Mouse (Mus musculus): ENCODE measurements around the gene Hcst. TPM values are rescaled to one million over a fixed set of nuclear protein-coding genes. Genes with fewer than 3 reads are reported as not detected.

Hcst gene
- polyA plus RNA-seq (2014; fragmentation: Nextera tagmentation; extraction: Ambion mirVana): 1.0 TPM in 1 of 2 replicates, not detected in the other

- ATAC-seq (replicated peaks; ENCODE audit: low FRiP score): no peak
- WGBS: 78% methylated on average over 10 of the region's 10 CpGs
- H3K27ac ChIP-seq (ENCODE audit: low read depth, low read length): no peak within 1 kb of the TSS
- no peaks in the 10 kb centered on the region for H3K9me3 ChIP-seq (ENCODE audit: control insufficient read depth, low read length)
- no peaks in the 10 kb centered on the region for H3K27me3 ChIP-seq (ENCODE audit: control insufficient read depth, insufficient read depth, low read length)
- no peak within 1 kb of the TSS for H3K4me2 ChIP-seq (ENCODE audit: low read depth, low read length, severe bottlenecking)
- DNase-seq (ENCODE audit: low spot score): no peak
- H3K4me3 ChIP-seq (ENCODE audit: low read depth, low read length): no peak within 1 kb of the TSS
- H3K36me3 ChIP-seq (ENCODE audit: control insufficient read depth, insufficient read depth, low read length): no peaks in the 10 kb centered on the region
- no peak within 1 kb of the TSS for H3K9ac ChIP-seq (ENCODE audit: low read length)
- peaks cover 7% of the 10 kb centered on the region; the same call in 1 of the 2 replicates for H3K4me1 ChIP-seq (replicated peaks; ENCODE audit: control insufficient read depth, insufficient read depth, low read length)
Measured at GRCm38 (mm10) chr7:30419561-30420499, at the start of gene Hcst. Gene Hcst, minus strand, starts transcription at chr7:30419854.

GRCm38 (mm10) chr7:30464816-30465300 is 45.2 kb upstream of the Hcst start:
- H3K9me3 ChIP-seq (ENCODE audit: control insufficient read depth, low read length): no peaks in the 10 kb centered on the region
- H3K4me1 ChIP-seq (replicated peaks; ENCODE audit: control insufficient read depth, insufficient read depth, low read length): no peaks in the 10 kb centered on the region
- H3K36me3 ChIP-seq (ENCODE audit: control insufficient read depth, insufficient read depth, low read length): no peaks in the 10 kb centered on the region
- DNase-seq (ENCODE audit: low spot score): no peak
- no peak for ATAC-seq (replicated peaks; ENCODE audit: low FRiP score)
- H3K4me2 ChIP-seq (ENCODE audit: low read depth, low read length, severe bottlenecking): no peak overlapping the region
- H3K27ac ChIP-seq (ENCODE audit: low read depth, low read length): no peak overlapping the region
- WGBS: 11% methylated on average over 6 of the region's 6 CpGs
- H3K9ac ChIP-seq (ENCODE audit: low read length): no peak overlapping the region
- H3K4me3 ChIP-seq (ENCODE audit: low read depth, low read length): no peak overlapping the region
- H3K27me3 ChIP-seq (ENCODE audit: control insufficient read depth, insufficient read depth, low read length): peaks cover 65% of the 10 kb centered on the region

GRCm38 (mm10) chr7:30463996-30464395 is 44.3 kb upstream of the Hcst start:
- no peak overlapping the region for H3K9ac ChIP-seq (ENCODE audit: low read length)
- no peak for DNase-seq (ENCODE audit: low spot score)
- H3K4me2 ChIP-seq (ENCODE audit: low read depth, low read length, severe bottlenecking): no peak overlapping the region
- H3K4me3 ChIP-seq (ENCODE audit: low read depth, low read length): no peak overlapping the region
- ATAC-seq (replicated peaks; ENCODE audit: low FRiP score): no peak
- H3K4me1 ChIP-seq (replicated peaks; ENCODE audit: control insufficient read depth, insufficient read depth, low read length): no peaks in the 10 kb centered on the region
- no peaks in the 10 kb centered on the region for H3K36me3 ChIP-seq (ENCODE audit: control insufficient read depth, insufficient read depth, low read length)
- H3K27ac ChIP-seq (ENCODE audit: low read depth, low read length): no peak overlapping the region
- 14% methylated on average over 4 of the region's 4 CpGs for WGBS
- peaks cover 72% of the 10 kb centered on the region for H3K27me3 ChIP-seq (ENCODE audit: control insufficient read depth, insufficient read depth, low read length)
- H3K9me3 ChIP-seq (ENCODE audit: control insufficient read depth, low read length): no peaks in the 10 kb centered on the region

- no peak overlapping the region for H3K4me3 ChIP-seq (ENCODE audit: low read depth, low read length)
- no peaks in the 10 kb centered on the region for H3K4me1 ChIP-seq (replicated peaks; ENCODE audit: control insufficient read depth, insufficient read depth, low read length)
- no peaks in the 10 kb centered on the region for H3K36me3 ChIP-seq (ENCODE audit: control insufficient read depth, insufficient read depth, low read length)
- 17% methylated on average over 7 of the region's 7 CpGs for WGBS
- no peaks in the 10 kb centered on the region for H3K9me3 ChIP-seq (ENCODE audit: control insufficient read depth, low read length)
- no peak overlapping the region for H3K27ac ChIP-seq (ENCODE audit: low read depth, low read length)
- ATAC-seq (replicated peaks; ENCODE audit: low FRiP score) (no peak), DNase-seq (ENCODE audit: low spot score) (no peak)
- H3K4me2 ChIP-seq (ENCODE audit: low read depth, low read length, severe bottlenecking): no peak overlapping the region
- H3K9ac ChIP-seq (ENCODE audit: low read length): no peak overlapping the region
- peaks cover 75% of the 10 kb centered on the region for H3K27me3 ChIP-seq (ENCODE audit: control insufficient read depth, insufficient read depth, low read length)
Measured at GRCm38 (mm10) chr7:30463568-30463967, 43.9 kb upstream of the Hcst start.

- Histone ChIP-seq H3K4me3 (ENCODE audit: low read depth, low read length) (no peak overlapping the region), H3K27ac (ENCODE audit: low read depth, low read length) (no peak overlapping the region), H3K4me2 (ENCODE audit: low read depth, low read length, severe bottlenecking) (no peak overlapping the region), H3K36me3 (ENCODE audit: control insufficient read depth, insufficient read depth, low read length) (no peaks in the 10 kb centered on the region), H3K9ac (ENCODE audit: low read length) (no peak overlapping the region), H3K4me1 (replicated peaks; ENCODE audit: control insufficient read depth, insufficient read depth, low read length) (peaks cover 11% of the 10 kb centered on the region), H3K27me3 (ENCODE audit: control insufficient read depth, insufficient read depth, low read length) (peaks cover 78% of the 10 kb centered on the region), H3K9me3 (ENCODE audit: control insufficient read depth, low read length) (no peaks in the 10 kb centered on the region)
- 28% methylated on average over 6 of the region's 6 CpGs for WGBS
- ATAC-seq (replicated peaks; ENCODE audit: low FRiP score) (no peak), DNase-seq (ENCODE audit: low spot score) (no peak)
Measured at GRCm38 (mm10) chr7:30459484-30459883, 39.8 kb upstream of the Hcst start.

GRCm38 (mm10) chr7:30457629-30458330 is 38.1 kb upstream of the Hcst start, which contains the start of the genes Kirrel2 and Nphs1:
Gene Kirrel2, minus strand, starts transcription at chr7:30457690.
Gene Nphs1, plus strand, starts transcription at chr7:30458315.
- Histone ChIP-seq H3K4me3 (ENCODE audit: low read depth, low read length) (peak within 1 kb of the TSS; percentile 23), H3K4me1 (replicated peaks; ENCODE audit: control insufficient read depth, insufficient read depth, low read length) (peaks cover 14% of the 10 kb centered on the region), H3K36me3 (ENCODE audit: control insufficient read depth, insufficient read depth, low read length) (no peaks in the 10 kb centered on the region), H3K27me3 (ENCODE audit: control insufficient read depth, insufficient read depth, low read length) (peaks cover 85% of the 10 kb centered on the region), H3K9ac (ENCODE audit: low read length) (peak within 1 kb of the TSS; percentile 31; the same call in 1 of the 2 replicates), H3K4me2 (ENCODE audit: low read depth, low read length, severe bottlenecking) (peak within 1 kb of the TSS; percentile 38), H3K27ac (ENCODE audit: low read depth, low read length) (no peak within 1 kb of the TSS), H3K9me3 (ENCODE audit: control insufficient read depth, low read length) (no peaks in the 10 kb centered on the region)
- ATAC-seq (replicated peaks; ENCODE audit: low FRiP score) (peak; percentile 69), DNase-seq (ENCODE audit: low spot score) (peak; percentile 74)
- WGBS: 2% methylated on average over 16 of the region's 16 CpGs

GRCm38 (mm10) chr7:30456911-30457628 is 37.4 kb upstream of the Hcst start:
- ATAC-seq (replicated peaks; ENCODE audit: low FRiP score) (0 out of 2 replicates have a peak, but pooled peaks have one; percentile 6), DNase-seq (ENCODE audit: low spot score) (no peak)
- H3K27me3 ChIP-seq (ENCODE audit: control insufficient read depth, insufficient read depth, low read length): peaks cover 87% of the 10 kb centered on the region
- no peaks in the 10 kb centered on the region for H3K9me3 ChIP-seq (ENCODE audit: control insufficient read depth, low read length)
- H3K27ac ChIP-seq (ENCODE audit: low read depth, low read length): no peak overlapping the region
- no peaks in the 10 kb centered on the region for H3K36me3 ChIP-seq (ENCODE audit: control insufficient read depth, insufficient read depth, low read length)
- H3K9ac ChIP-seq (ENCODE audit: low read length): peak overlapping the region; percentile 31; the same call in 1 of the 2 replicates
- peak overlapping the region; percentile 23 for H3K4me3 ChIP-seq (ENCODE audit: low read depth, low read length)
- peak overlapping the region; percentile 38 for H3K4me2 ChIP-seq (ENCODE audit: low read depth, low read length, severe bottlenecking)
- H3K4me1 ChIP-seq (replicated peaks; ENCODE audit: control insufficient read depth, insufficient read depth, low read length): peaks cover 14% of the 10 kb centered on the region
- under 1% methylated on average over 31 of the region's 31 CpGs for WGBS

GRCm38 (mm10) chr7:30456487-30456886 is 36.8 kb upstream of the Hcst start:
- Histone ChIP-seq H3K4me2 (ENCODE audit: low read depth, low read length, severe bottlenecking) (peak overlapping the region; percentile 38), H3K9ac (ENCODE audit: low read length) (peak overlapping the region; percentile 27; the same call in 1 of the 2 replicates), H3K27me3 (ENCODE audit: control insufficient read depth, insufficient read depth, low read length) (peaks cover 84% of the 10 kb centered on the region), H3K4me1 (replicated peaks; ENCODE audit: control insufficient read depth, insufficient read depth, low read length) (peaks cover 14% of the 10 kb centered on the region), H3K36me3 (ENCODE audit: control insufficient read depth, insufficient read depth, low read length) (no peaks in the 10 kb centered on the region), H3K27ac (ENCODE audit: low read depth, low read length) (no peak overlapping the region), H3K4me3 (ENCODE audit: low read depth, low read length) (peak overlapping the region; percentile 23), H3K9me3 (ENCODE audit: control insufficient read depth, low read length) (no peaks in the 10 kb centered on the region)
- under 1% methylated on average over 9 of the region's 9 CpGs for WGBS
- DNase-seq (ENCODE audit: low spot score) (no peak), ATAC-seq (replicated peaks; ENCODE audit: low FRiP score) (no peak)

Measured in forebrain, embryonic 11.5 days (tissue).